Mouse (Mus musculus): ENCODE data around the gene Stk38l.
"Not testable (repeated sequence)": the region's sequence is repeated elsewhere in the genome, so short reads cannot be mapped to it uniquely, and the experiment has no call there.

Stk38l gene

DNA sequence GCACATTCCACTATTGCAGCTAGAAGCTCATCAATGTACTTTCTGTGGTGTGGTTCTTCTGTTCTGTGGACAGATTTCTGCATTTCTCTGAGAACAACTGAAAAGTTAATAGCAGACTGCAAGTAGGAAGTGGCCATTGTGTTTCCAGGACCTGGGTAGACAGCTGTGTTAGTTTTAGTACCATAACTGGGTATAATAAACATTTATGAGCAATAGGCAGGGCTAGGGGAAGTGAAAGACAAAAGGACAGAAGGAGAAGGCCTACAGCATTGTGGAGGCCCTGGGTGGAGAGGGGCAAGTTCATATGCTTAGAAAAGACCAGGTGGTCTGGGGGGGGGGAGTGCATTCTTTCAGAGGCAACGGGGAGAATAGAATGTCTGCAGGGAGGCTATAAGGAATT, 8.8 kb downstream of the Stk38l start:
- no peak for DNase-seq (ENCODE audit: low spot score in 2 of 2)

DNA sequence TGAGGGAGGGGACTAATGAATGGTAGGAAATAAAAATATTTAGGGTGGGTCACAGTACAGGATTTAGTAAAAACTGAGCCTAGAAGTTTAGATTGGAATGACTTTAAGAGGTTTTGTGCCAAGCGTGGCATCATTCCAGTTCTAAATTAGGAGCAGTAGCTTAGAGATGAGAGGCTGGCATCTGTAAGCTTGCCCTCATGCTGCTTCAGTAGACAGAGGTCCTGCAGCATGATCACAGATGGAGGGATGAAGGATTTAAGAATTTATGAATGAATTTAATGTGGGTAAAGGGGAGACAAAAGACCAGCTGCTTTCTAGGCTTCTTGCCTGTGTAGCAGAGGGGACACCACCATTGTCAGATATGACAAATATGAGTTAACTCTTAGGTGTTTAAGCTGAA, 14.1 kb downstream of the Stk38l start:
- DNase-seq (ENCODE audit: low spot score in 2 of 2) = no peak

DNA sequence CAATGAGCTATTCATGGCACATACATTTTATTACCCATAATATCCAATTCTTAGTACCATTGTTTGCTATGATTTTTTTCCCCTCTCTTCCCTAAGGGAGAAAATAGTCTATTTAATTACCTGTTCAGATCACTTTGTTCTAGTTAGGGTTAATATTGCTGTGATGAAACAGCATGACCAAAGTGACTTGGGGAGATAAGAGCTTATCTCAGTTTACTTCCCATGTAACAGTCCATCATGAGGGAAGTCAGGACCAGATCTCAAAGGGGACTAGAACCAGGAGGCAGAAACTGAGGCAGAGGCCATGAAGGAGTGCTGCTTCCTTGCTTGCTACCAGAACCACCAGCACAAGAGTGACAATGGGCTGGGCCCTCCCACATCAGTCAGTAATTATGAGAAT, 15.9 kb downstream of the Stk38l start:
- no peak for DNase-seq (ENCODE audit: low spot score in 2 of 2)

DNA sequence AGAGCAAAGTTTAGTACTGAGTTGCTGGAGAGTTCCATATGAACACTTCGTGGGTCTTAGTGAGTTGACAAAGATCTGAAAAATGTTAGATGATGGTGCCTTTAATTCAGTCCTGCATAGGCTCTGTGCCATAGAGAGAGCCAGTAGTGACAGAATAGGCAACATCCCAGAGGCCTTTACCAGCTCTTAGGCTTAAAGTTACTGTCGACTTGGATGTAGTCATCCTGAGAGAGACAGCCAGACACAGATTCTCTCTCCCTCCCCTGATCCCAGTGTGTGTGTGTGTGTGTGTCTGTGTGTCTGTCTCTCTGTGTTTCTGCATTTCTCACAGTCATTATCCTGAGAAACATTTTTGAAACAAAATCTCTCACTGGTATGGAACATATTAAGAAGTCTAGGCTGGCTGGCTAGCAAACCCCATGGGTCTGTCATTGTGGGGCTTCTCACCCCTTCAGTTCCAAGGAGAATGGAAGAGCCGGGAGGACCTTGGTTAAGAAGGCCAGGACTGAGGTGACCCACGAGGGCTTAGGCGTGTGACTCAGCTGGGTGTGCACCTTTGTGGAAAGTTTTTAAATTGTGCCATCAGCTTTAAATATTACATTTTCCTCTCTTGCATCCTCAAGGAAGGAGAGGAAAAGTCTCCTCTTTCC, 17.3 kb downstream of the Stk38l start:
- no peak for DNase-seq (ENCODE audit: low spot score in 2 of 2)

DNA sequence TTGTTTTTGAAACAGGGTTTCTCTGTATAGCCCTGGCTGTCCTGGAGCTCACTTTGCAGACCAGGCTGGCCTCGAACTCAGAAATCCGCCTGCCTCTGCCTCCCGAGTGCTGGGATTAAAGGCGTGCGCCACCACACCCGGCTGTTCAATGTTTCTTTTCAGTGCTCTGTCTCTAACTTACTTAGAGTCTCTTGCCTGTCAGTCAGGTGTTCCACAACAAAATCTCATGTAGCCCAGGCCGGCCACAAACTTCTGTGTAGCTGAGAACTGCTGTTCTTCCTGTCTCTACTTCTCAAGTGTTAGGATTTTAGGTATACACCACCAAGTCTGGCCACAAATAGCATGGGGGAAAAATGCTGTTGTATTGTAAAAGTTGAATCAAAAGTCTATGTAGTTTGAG, 19.5 kb downstream of the Stk38l start:
- not testable (repeated sequence) for DNase-seq (ENCODE audit: low spot score in 2 of 2)

DNA sequence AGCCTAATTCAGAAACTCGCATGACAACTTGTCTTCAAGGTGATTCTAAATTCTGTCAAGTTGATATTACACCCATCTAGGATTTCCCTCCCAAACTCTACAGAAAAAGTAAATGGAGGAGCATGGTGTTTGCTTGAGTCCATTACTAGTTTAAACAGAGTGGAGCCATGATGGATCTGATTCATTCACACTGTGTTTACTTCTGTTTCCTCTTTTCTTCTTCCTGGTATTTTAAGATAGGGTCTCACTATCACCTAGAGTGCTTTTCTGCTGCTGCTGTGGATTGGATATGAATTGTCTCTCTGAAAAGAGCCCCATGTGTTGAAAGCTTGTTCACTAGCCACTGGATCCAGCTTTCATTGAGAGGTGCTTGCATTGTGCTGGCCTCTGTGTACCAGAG, 20.4 kb downstream of the Stk38l start:
- no peak for DNase-seq (ENCODE audit: low spot score in 2 of 2)

DNA sequence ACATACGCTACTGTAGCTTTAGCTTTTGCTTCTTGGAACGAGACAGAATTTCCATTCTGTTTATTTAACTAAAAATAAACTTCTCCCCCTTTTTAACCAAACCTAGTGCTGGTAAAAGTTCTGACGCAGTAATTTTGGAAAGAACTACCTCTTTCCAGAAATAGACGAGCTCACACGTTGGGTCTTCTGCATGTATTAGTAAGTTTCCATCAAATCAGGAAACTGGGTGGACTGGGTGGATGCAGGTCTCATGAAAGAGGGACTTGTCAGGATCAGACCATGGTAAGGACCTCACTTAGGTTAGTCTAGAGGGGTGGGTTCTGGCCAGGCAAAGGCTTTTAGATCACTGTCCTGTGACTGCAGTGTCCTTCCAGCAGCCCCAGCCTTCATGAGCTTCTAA, 21.8 kb downstream of the Stk38l start:
- no peak for DNase-seq (ENCODE audit: low spot score in 2 of 2)

DNA sequence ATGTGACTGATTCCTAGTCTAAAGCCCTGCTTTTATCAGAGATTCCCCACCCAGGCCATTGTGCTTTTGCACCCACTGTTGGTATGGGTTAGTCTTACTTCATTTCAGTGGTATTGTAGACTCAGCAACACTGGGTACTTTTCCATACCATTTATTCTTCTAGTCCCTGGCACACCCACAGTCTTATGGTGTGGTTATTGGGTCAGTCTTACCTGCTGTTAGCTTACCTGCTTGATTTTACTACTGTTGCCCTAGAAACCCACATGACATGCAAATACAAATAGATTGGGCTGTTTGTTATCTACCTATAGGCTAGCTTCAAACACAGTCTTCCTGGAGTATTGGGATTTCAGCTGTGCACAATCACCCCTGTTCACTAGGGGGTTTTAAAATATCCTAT, 22.3 kb downstream of the Stk38l start:
- no peak for DNase-seq (ENCODE audit: low spot score in 2 of 2)

DNA sequence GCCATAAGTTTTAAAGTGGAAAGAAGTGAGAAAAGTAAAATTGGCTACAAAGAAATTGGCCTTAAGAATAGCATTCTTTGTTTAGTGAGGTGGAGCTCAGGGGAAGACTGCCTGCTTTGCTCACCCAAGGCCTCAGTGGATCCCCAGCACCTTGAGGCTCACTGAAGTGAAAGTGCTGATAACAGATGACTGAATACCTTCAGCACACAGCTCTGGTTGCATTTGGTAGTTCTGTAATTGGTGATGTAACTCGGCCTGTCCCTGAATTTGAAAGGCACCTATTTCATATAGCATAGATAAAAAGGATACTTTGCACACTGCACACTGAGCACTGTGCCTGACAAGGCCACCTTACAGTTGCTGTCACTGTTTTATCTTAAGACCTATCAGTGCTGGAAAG, 23.5 kb downstream of the Stk38l start:
- DNase-seq (ENCODE audit: low spot score in 2 of 2) = no peak

DNA sequence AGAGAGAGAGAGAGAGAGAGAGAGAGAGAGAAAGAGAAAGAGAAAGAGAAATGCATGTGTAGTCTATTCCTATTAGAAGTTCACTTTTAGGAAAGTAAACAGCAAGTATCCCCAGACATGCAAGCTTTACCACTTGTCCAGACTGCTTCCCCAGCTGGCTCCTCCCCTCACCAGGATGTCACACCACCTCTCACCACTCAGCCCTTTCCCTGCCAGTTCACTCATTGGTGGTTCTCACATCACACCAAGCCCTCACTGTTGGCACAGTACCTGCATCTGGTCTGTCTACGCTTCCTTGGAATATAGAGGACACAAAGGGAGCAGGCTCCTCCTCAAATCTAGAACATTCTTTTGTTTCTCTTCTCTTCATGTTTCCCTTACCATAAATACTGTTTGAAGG, 26.9 kb downstream of the Stk38l start:
- DNase-seq (ENCODE audit: low spot score in 2 of 2) = no peak

DNA sequence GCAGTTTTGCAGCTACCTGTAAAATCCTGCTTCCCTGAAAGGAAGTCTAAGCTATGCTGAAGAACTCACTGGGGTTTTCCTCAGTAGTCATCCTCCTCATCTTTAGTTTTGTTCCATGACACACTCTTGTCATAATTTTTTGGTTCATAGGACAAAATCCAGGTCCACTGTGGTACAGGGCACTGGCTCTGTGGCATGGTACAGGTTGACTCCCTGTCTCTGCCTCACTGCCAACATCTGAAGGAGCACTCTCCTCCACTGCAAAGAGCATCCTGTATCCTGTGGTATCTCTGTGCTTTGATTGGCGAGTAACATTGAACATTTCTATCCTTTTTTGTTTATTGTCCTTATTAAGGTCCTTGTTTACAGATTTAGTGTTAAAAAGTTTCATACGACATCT, 27.4 kb downstream of the Stk38l start:
- DNase-seq (ENCODE audit: low spot score in 2 of 2) = no peak

DNA sequence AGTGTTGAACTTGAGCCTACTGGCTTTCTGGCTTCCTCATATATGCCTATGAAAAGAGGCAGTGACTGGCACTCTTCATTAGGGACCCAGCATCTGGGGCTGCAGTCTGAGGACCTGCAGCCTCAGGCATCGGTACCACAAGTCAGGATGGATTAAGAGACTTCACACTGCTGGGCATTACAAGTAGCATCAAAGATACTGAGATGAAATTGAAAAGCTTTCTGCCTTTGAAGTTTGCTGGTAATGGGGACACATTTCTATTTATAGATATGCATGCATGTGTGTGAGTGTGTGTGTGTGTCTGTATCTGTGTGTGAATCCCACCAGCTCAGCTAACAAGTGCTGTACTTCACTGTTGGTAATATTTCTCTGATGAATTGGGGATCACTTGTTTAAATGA, 27.8 kb downstream of the Stk38l start:
- no peak for DNase-seq (ENCODE audit: low spot score in 2 of 2)

DNA sequence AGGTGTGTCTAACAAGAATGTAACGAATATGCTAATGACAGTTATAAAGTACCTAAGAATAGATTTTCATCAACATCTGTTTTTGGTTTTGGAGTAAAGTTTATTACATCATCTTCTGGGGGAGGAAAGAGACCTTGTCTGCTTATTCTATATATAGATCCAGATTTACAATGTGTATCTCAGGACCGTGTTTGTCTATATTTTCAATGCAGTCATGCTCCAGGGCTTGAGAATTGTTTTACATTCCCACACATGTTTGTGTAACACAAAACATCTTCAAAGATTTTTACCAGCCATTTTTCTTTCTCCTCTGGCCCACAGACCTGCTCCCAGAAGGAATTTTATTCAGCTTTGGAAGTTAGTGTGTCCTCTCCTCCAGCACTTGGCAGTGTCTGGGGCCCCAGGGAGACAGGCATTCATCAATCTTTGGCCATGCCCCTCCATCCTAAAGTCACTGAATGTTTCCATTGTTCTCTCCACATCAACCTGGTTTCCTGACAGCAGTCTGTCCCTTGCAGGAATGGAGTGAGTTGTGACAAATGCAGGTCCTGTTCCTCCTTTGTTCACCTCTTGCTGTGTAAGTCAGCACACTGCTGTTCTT, 28.9 kb downstream of the Stk38l start:
- DNase-seq (ENCODE audit: low spot score in 2 of 2) = no peak

DNA sequence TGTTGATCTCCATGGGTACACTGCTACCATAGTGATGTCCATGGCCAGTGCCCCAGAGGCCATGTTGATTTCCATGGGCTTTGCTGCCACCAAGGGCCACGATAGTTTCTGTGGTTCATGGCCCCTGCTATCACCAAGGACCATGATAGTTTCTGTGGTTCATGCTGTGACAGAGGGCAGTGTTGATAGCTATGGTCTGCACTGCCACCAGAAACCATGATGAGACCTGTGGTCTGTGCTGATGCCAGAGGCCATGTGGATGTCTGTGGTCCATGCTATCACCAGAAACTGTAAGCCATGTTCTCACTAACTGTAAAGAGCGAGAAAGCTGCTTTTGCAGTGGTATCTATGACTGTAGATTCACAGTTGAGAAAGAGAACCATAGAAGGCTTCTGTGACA, 30.3 kb downstream of the Stk38l start:
- no peak for DNase-seq (ENCODE audit: low spot score in 2 of 2)

DNA sequence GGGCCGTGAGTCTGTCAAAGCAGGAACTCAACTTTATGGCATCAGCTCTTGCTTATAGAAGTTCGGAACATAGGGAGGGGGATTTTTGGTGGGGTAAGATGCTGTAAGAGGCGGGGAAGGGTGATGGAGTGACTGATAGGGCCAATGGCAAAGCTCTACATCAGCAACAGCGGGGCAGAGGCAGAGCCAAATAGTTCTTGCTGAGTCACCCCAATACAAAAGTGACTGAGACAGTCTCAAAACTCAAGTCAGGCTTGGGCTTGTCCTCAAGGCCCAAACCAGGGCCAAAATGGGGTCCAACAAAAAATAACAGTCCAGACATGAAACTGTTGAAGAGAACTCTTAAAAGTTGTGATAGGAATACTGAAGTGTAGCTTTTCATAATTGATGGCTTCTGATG, 30.9 kb downstream of the Stk38l start:
- no peak for DNase-seq (ENCODE audit: low spot score in 2 of 2)

DNA sequence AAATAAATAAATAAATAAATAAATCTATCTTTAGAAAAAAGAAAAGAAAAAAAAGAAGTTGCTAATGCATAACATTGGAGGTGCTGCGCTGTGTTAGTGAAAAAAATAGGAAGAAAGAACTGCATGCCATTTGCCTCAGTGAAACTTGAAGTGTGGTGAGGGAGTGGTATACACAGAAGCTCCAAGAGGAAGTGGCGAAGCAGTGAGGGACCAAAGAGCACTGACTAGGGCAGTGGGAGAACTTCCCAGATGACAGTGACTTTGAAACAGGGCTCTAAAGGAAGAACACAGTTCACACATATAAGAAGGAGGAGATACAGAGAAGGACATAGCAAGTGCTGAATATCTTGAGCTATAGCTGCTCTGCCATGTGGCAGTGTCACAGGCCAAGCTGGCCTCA, 34.2 kb downstream of the Stk38l start:
- no peak for DNase-seq (ENCODE audit: low spot score in 2 of 2)

DNA sequence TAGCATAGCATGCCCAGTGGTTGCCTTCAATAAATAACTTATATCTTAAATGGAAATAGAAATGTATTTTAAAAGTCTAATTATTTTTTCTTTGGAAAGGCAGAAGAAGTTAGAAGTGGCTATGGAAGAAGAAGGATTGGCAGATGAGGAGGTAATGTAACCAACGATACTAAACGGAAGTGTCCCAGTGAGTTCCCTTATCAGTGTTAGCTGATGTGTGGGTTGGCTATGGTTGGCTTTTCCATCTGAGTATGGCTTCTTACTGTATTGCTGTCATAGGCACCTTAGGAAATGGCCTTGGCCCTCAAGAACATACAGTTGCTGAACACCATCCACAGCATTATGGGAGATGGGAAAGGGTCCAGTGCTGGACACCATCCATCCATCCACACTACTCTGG, 35.2 kb downstream of the Stk38l start:
- no peak for DNase-seq (ENCODE audit: low spot score in 2 of 2)

DNA sequence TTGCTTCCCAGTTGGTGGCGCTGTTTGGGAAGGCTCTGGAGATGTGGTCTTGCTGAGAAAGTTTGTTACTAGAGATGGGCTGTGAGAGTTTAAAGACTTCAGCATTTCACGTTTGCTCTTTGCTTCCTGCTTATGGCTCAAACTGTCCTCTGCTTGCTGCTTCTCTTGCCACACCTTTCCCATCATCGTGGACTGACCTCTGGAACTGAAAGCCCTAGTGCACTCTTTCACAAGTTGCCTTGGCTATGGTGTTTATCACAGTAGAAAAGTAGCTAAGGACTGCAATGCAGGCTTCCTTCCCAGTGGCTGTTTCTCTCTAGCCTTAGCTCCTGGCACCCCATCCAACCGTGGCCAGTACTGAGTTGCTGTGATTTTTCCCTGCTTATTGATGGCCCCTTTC, 35.9 kb downstream of the Stk38l start:
- DNase-seq (ENCODE audit: low spot score in 2 of 2) = no peak

DNA sequence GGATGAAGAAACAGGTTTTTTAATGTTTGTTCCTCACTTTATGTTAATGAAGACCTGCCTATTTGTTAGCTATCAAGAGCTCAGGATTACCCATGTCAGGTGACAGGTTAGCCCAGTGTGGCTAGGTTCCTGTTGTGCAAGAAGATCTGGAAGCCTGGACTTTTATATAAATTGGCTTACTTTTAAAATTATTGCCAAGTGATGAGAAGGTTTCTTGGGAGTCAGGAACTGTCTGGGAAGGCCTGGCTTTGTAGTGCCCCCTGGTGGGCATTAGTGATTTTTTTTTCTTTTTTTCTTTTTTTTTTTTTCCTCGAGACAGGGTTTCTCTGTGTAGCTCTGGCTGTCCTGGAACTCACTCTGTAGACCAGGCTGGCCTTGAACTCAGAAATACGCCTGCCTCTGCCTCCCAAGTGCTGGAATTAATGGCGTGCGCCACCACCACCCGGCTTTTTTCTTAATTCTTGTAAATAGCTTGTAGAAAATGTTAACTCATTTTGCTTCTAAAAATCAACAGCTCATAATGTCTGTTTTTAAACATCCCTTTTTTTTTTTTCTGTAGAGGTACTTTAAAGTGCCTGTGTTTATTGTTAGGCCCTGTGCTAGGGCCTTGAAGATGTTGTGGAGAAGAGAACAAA, 37.6 kb downstream of the Stk38l start:
- no peak for DNase-seq (ENCODE audit: low spot score in 2 of 2)

DNA sequence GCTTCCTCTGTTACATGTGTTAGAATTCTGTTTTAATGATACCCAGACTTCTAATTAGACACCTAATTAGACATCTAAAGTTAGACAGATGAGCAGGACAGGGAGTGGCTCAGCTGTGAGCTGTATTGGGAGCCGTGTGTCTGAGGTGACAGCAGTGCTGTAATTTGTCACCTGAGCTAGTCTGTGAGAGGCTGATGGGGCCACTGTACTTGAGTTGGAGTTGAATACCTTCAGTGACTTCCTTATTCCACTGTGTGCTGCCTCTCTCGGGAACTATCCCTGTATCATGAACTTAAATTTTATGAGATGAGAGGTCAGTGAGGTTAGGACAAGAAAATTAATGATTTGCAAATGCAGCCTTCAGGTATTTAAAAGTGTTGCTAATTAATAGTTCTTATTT, 39.8 kb downstream of the Stk38l start:
- no peak for DNase-seq (ENCODE audit: low spot score in 2 of 2)

DNA sequence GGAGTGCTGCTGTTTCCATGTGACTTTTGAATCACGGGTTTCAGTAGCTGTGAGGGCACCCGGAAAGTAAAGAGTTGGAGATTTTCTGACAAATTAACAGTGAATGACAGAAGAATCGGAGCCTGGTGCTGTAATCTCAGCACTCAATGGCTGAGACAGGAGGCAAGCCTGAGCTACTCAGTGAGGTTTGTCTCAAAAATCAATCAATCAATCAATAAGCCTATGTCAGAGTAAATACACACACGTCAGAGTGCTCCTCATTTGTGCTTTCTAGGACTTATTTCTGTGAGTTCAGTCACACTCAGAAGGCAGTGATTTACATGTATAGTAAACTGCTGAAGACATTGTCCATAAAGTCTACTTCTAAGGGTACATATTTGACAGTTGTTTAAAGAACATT, 40.5 kb downstream of the Stk38l start:
- no peak for DNase-seq (ENCODE audit: low spot score in 2 of 2)

DNA sequence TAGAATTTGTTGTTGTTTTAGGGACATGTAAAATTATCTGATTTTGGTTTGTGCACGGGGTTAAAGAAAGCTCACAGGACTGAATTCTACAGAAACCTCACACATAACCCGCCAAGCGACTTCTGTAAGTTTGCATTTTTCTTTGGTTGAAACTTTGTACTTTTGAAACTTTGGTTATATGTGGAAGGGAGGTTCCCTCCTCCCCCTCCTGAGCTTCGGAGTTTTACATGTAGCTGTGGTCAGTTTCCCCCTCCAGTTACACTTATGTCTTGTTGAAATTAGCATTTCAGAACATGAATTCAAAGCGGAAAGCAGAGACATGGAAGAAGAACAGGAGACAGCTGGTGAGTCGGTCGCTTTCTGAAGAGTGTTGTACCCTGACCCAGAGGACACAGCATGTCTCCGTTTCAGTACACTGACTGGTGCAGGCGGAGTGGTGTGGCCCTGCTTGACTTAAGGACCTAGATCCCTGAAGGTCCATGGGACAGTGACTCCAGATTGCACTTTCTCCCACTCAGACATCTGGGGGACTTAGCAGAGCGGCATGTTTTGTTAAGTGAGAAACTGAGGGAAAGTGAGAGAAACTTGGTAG, 44.1 kb downstream of the Stk38l start:
- no peak for DNase-seq (ENCODE audit: low spot score in 2 of 2)

DNA sequence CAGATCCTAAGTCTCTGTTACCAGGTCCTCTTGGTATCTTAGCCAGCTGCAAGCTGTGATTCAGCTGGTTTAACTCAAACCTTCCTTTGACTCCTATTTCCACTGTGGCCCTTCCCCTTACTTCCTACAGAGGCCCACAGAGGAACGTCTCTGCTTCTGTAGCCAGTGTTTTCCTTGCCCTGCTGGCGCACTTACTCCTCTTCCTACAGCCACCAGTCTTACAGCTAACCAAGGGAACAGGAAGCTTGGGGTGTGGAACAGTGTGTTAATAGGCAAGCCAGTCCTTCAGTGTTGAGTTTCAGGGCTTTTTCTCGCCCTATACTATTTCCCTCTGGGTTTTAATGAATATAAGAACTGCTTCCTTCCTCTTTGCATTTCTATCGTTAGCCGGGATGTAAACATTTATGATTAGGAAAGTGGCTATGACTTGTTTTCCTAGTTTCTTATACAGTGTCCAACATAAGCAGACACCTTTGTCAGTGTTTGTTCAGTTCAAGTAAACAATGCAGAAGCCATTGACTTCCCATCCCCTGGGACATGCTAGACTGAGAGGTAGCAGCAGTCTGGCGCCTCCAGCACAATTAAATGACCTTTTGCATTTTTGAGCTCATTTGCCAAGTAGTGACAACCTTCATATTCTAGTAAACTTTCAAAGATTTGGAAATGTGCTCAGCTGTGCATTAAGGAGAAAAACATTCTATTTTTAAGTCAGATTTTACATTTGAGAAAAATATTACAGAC, 45.4 kb downstream of the Stk38l start:
- no peak for DNase-seq (ENCODE audit: low spot score in 2 of 2)

Data from frontal cortex, postnatal 36 days (tissue).